Mouse (Mus musculus): ENCODE measurements around the gene Ptprs.

The Ptprs gene

DNA sequence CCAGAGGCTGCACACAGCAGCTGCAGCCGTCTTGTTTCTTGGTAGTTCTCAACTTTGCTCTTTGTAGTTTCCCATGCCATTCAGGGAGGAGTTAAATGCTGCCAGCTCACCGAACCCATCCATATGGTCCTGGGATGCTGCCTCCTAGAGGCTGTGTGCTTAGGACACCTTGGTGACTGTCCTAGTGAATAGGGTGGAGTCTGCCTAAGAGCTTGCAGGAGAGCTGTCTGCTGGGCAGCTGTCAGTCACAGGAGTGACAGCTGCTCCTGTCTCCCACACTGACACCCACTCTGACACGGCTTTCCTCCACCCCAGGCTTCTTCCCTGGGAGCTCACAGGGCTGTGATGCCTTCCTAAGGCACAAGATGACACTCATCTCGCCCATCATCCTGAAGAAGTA lies 104.2 kb downstream of the Ptprs start:
- no peak for DNase-seq

DNA sequence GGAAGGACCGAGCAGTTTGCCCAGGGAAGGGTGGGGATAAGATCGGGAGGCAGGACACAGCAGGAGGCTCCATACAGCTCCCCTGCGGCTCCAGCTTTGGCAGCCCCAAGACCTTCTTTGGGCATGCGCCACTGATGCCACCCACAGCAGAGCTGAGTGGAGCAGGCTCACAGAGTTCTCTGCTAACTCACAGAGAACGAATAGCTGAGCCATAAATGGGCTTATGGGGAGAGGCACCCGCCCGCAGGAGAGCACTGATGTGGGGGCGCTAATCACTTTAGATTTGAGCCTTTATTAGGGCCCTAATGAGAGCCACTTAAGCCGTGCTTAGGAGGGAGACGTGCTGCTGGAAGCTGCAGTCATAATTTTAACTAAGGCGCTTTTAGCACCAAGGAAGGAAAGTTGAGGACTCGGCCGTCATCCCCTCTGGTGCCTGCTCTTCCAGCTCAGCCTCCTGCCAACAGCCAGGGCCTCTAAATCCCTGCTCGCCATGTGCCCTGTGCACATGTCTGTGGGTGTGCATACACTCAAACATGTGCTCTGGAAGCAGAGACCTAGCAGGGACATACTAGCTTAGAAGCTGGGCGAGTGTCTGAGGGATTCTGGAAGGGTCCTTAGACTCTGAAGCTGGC lies 105.1 kb downstream of the Ptprs start:
- no peak for DNase-seq

DNA sequence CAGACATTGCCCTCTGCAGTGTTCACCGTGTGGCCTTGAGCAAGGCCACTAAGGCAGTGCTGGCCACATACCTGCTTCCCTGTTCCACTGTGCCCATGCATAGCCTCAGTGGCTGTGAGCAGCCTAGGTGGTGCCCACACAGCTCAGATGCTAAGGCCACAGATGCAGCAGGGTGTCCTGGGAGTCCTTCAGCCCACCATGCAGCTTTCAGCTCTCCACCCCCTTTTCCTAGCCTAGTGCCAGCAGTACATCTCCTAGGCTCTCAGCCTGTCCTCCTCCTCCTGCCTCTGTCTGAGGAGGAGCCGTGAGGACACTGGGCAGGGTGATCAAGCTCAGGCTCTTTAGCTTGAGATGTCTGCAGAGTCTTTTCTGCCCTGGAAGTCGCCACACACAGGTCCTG lies 106.2 kb downstream of the Ptprs start:
- no peak for DNase-seq

DNA sequence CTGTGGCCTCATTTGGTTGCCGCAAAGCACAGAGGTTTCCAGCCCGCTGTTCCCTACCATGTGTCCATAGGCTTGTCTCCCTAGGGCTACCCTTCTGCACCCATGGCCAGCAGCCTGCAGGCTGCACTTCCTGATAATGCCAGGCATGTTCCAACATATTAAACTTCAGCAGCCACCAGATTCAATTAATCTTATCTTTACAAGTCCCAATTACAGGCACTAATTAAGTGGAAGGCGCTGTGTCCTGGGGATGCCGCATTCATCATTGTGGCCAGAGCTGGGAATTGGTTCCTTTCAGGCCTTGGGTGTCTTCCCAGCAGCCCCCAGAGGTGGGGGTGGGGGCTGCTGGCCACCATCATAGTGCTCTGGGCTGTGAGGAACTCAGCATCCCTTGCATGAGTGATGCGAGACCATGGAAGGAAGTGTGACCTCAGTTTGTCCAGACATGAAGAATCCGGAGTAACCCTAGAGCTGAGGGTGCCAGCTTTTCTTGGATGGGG lies 107.9 kb downstream of the Ptprs start:
- DNase-seq: no peak

DNA sequence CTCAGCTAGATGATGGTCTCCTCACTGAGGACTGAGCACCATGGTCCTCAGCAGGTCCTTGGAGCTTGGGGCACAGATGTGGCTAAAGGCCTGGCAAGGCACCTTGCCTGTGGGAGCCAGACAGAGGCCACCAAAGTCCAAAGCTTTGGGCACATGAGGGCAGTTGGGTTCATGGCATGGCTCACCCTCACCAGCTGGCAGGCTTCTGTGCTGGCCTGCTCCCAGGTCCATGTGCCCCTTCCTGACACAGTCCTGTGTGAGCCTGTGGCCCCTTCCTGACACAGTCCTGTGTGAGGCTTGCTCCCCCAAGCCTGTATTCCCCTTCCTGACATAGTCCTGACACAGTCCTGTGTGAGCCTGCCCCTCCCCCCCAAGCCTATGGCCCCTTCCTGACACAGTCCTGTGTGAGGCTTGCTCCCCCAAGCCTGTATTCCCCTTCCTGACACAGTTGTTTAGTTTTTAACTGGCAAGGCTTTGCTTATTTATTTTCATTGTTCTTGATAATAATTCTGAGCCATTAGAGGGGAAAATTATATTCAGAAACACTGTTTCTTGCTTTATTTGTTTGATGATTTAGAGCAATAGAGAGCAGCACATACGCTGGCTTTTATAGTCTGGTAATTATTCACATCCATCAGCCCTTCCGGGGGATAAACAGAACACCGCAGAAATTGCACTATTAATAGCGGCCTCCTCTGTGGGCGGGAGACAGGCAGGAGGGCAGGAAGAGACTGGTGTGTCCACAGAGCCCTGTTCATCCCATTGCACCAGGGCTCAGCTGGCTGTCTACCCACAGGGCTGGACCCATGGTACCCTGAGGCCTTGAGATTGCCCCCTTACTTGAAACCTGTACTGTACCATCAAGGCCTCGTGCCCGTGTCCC lies 110.3 kb downstream of the Ptprs start:
- no peak for DNase-seq
